Mouse (Mus musculus): ENCODE results near the gene Cela3b.
"Not testable (repeated sequence)": the region's sequence is repeated elsewhere in the genome, so short reads cannot be mapped to it uniquely, and the experiment has no call there.

Gene Cela3b

GRCm38 (mm10) chr4:137417712-137418564 lies 12.4 kb downstream of the Cela3b start:
- no peak for DNase-seq (ENCODE audit: low spot score in 2 of 2)

GRCm38 (mm10) chr4:137414936-137415335 lies 15.4 kb downstream of the Cela3b start:
- no peak for DNase-seq (ENCODE audit: low spot score in 2 of 2)

- DNase-seq (ENCODE audit: low spot score in 2 of 2), result not testable (repeated sequence)
Observed at GRCm38 (mm10) chr4:137412185-137412709, 18.1 kb downstream of the Cela3b start.

- DNase-seq (ENCODE audit: low spot score in 2 of 2), result no peak
Observed at GRCm38 (mm10) chr4:137409691-137410090, 20.6 kb downstream of the Cela3b start, which contains the start of gene Cela3a. Gene Cela3a (minus strand): TSS chr4:137409791.

GRCm38 (mm10) chr4:137405571-137405970 lies 24.8 kb downstream of the Cela3b start:
- DNase-seq (ENCODE audit: low spot score in 2 of 2), result no peak

GRCm38 (mm10) chr4:137396641-137397525 lies 33.5 kb downstream of the Cela3b start:
- no peak for DNase-seq (ENCODE audit: low spot score in 2 of 2)

GRCm38 (mm10) chr4:137393378-137394135 lies 36.8 kb downstream of the Cela3b start:
- DNase-seq (ENCODE audit: low spot score in 2 of 2), result no peak

- no peak for DNase-seq (ENCODE audit: low spot score in 2 of 2)
Observed at GRCm38 (mm10) chr4:137392874-137393273, 37.5 kb downstream of the Cela3b start.

- DNase-seq (ENCODE audit: low spot score in 2 of 2), result no peak
Observed at GRCm38 (mm10) chr4:137391287-137391686, 39.1 kb downstream of the Cela3b start.

GRCm38 (mm10) chr4:137390196-137390595 lies 40.1 kb downstream of the Cela3b start:
- DNase-seq (ENCODE audit: low spot score in 2 of 2), result no peak

GRCm38 (mm10) chr4:137388983-137389382 lies 41.4 kb downstream of the Cela3b start:
- no peak for DNase-seq (ENCODE audit: low spot score in 2 of 2)

- DNase-seq (ENCODE audit: low spot score in 2 of 2), result peak; percentile 90 to 94
Observed at GRCm38 (mm10) chr4:137388059-137388794, 42.1 kb downstream of the Cela3b start.

GRCm38 (mm10) chr4:137387482-137388058 lies 42.8 kb downstream of the Cela3b start:
- no peak for DNase-seq (ENCODE audit: low spot score in 2 of 2)

GRCm38 (mm10) chr4:137380702-137381605 lies 49.4 kb downstream of the Cela3b start:
- peak in 1 of 2 experiments; percentile 25 for DNase-seq (ENCODE audit: low spot score in 2 of 2)

GRCm38 (mm10) chr4:137379713-137380255 lies 50.6 kb downstream of the Cela3b start:
- peak in 1 of 2 experiments; percentile 13 for DNase-seq (ENCODE audit: low spot score in 2 of 2)

- DNase-seq (ENCODE audit: low spot score in 2 of 2), result peak in 1 of 2 experiments; percentile 15
Observed at GRCm38 (mm10) chr4:137379085-137379484, 51.3 kb downstream of the Cela3b start.

- peak in 1 of 2 experiments; percentile 6 for DNase-seq (ENCODE audit: low spot score in 2 of 2)
Observed at GRCm38 (mm10) chr4:137377526-137378304, 52.6 kb downstream of the Cela3b start.

- DNase-seq (ENCODE audit: low spot score in 2 of 2), result no peak
Observed at GRCm38 (mm10) chr4:137376778-137377177, 53.6 kb downstream of the Cela3b start.
